Mouse (Mus musculus): Measurements from ENCODE around the gene Vav3.

DNA sequence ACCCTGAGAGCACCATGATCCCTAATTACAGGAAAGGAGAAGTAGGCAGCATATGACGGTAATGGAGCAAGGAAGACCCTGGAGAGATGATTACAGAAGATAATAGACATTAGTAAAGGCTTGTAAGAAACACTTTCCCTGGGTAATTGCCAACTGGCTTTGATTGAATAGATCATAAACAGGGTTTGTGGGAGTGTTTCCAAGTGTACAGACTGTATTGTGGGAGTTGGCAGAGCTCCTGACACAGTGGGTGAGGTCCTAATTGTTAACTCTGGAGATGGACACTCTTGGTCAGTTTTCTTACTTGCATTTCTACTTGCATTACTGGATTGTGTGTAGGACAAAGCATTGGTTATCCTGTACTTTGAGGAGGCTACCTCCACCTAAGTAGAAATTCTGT lies 298.9 kb downstream of the Vav3 start:
- no peak for TF ChIP-seq EP300 (IDR thresholded peaks at IDR 0.05; ENCODE audit: low read depth)
- no peak for TF ChIP-seq CTCF (IDR thresholded peaks at IDR 0.05; ENCODE audit: low read depth)
